ENCODE assay signal across 17 mouse cellular contexts in the genomic region with DNA sequence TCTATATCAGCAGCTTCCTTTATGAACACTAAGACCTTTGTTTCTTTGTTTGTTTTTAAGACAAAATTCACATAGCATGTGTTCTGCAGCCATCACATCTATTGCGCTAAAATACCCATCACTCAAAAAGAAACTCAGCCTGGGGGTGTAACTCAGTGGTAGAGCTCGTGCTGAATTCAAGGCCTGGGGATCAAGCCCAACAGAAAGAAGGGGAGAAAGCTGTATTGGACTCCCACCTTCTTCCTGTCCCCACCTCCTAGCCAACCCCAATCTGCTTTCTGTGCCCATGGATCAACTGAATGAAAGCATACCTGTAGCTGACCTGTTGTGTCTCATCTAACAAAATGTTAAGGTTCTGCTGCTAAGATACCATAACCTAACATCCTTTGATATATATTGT. TPM values are rescaled to one million over a fixed set of nuclear protein-coding genes. Genes with fewer than 3 reads are reported as not detected.
"Had no signal": no experiment of that assay in that cellular context is flagged by ENCODE, and none has a peak within 500 bp of the region (broad histone marks: within the 10 kb centered on the region; RNA-seq: fewer than 3 reads in every experiment).

No protein-coding gene starts in this region.

- H3K4me3 ChIP-seq: left cerebral cortex, adult 2 months; limb, embryonic 15.5 days; liver, embryonic 13.5 days; midbrain, embryonic 13.5 days; myocyte; neural tube, embryonic 12.5 days had no signal

- H3K36me3 ChIP-seq: limb, embryonic 15.5 days; liver, embryonic 13.5 days; midbrain, embryonic 13.5 days; neural tube, embryonic 12.5 days had no signal

- H3K9me3 ChIP-seq: limb, embryonic 15.5 days; liver, embryonic 13.5 days; midbrain, embryonic 13.5 days; neural tube, embryonic 12.5 days had no signal

- H3K4me2 ChIP-seq: limb, embryonic 15.5 days; liver, embryonic 13.5 days; midbrain, embryonic 13.5 days; neural tube, embryonic 12.5 days had no signal

- H3K9ac ChIP-seq: limb, embryonic 15.5 days; liver, embryonic 13.5 days; midbrain, embryonic 13.5 days; neural tube, embryonic 12.5 days had no signal

- H3K27me3 ChIP-seq: limb, embryonic 15.5 days; liver, embryonic 13.5 days; midbrain, embryonic 13.5 days; neural tube, embryonic 12.5 days had no signal

- ATAC-seq: intestine, postnatal 0 days; midbrain, embryonic 13.5 days had no signal

- H3K27ac ChIP-seq: left cerebral cortex, adult 2 months; limb, embryonic 15.5 days; liver, embryonic 13.5 days; midbrain, embryonic 13.5 days; neural tube, embryonic 12.5 days had no signal

- DNase-seq: kidney, adult 8-10 months; kidney, postnatal 25 days; liver, embryonic 13.5 days; lung, adult 18-20 months; retina, postnatal 1 day; right cerebral cortex, postnatal 4 days had no signal

- H3K4me1 ChIP-seq: limb, embryonic 15.5 days; liver, embryonic 13.5 days; midbrain, embryonic 13.5 days; neural tube, embryonic 12.5 days had no signal

RNA-seq across cellular contexts. Expression of a gene that starts 4.3 kb away (rescaled TPM):
- total RNA-seq: layer of hippocampus, postnatal 25 days had no signal
- polyA plus RNA-seq: limb, embryonic 11.5 days; limb, embryonic 15.5 days; midbrain, embryonic 13.5 days; myocyte; neural tube, embryonic 12.5 days; stomach, embryonic 14.5 days had no signal

RNA-seq across cellular contexts. Expression of a gene that starts 26.2 kb away (rescaled TPM):
- polyA plus RNA-seq: intestine, postnatal 0 days; kidney, embryonic 16.5 days; limb, embryonic 11.5 days; limb, embryonic 15.5 days; liver, embryonic 13.5 days; lung, embryonic 16.5 days; midbrain, embryonic 13.5 days; myocyte; neural tube, embryonic 12.5 days; stomach, embryonic 14.5 days had no signal
